Mouse (Mus musculus) MEL (cell line): Measurements from ENCODE around the gene Bnip2. TPM values are rescaled to one million over a fixed set of nuclear protein-coding genes. Genes with fewer than 3 reads are reported as not detected.
A peak's percentile ranks its signal among the peaks of the same experiment; 100 is the strongest.

Experiments
- DNase-seq: peaks from one replicate; pipeline ENCODE4 v3.0.0; 2011; ENCODE audit warnings: low read depth, low spot score
- H3K27ac ChIP-seq: 2 replicates; pipeline ENCODE4 v1.5.1; 2012; ENCODE audit warnings: low read depth, mild to moderate bottlenecking, control low read depth, low read length, moderate library complexity; ENCODE audit not compliant: control insufficient read depth
- H3K27me3 ChIP-seq, 2 experiments: fragments of 150-350 bp in 1 of 2; sonication (generic) in 1 of 2; 2 replicates each; pipeline ENCODE4 v1.6.1; 2012; ENCODE audit warnings: low read length in 2 of 2, mild to moderate bottlenecking in 2 of 2, improper control_type of control experiment in 1 of 2, moderate library complexity in 1 of 2; ENCODE audit not compliant: insufficient read depth in 2 of 2, control insufficient read depth in 1 of 2
- H3K36me3 ChIP-seq, 2 experiments: 2 replicates each; pipeline ENCODE4 v1.6.1; 2012 to 2014; ENCODE audit warnings: low read length in 2 of 2, improper control_type of control experiment in 1 of 2, inconsistent platforms in 1 of 2, mild to moderate bottlenecking in 1 of 2; ENCODE audit not compliant: insufficient read depth in 2 of 2, control insufficient read depth in 1 of 2
- H3K4me1 ChIP-seq, 2 experiments: fragments of 150-350 bp in 1 of 2; sonication (generic) in 1 of 2; 2 replicates each; pipeline ENCODE4 v1.6.1; 2012; ENCODE audit warnings: low read length in 2 of 2, improper control_type of control experiment in 1 of 2, mild to moderate bottlenecking in 1 of 2; ENCODE audit not compliant: insufficient read depth in 2 of 2, control insufficient read depth in 1 of 2
- H3K4me3 ChIP-seq, 2 experiments: fragments of 150-350 bp in 1 of 2; sonication (generic) in 1 of 2; 2 replicates each; pipeline ENCODE4 v1.5.1; 2012; ENCODE audit warnings: low read depth in 2 of 2, low read length in 2 of 2, mild to moderate bottlenecking in 2 of 2, moderate library complexity in 2 of 2, control low read depth in 1 of 2, improper control_type of control experiment in 1 of 2; ENCODE audit not compliant: control insufficient read depth in 1 of 2, insufficient read depth in 1 of 2
- H3K79me2 ChIP-seq: 2 replicates; pipeline ENCODE4 v1.6.1; 2012; ENCODE audit warnings: mild to moderate bottlenecking, low read length, moderate library complexity; ENCODE audit not compliant: control insufficient read depth, poor library complexity, insufficient read depth
- H3K9ac ChIP-seq: 2 replicates; pipeline ENCODE4 v1.6.1; 2012; ENCODE audit warnings: low read depth, mild to moderate bottlenecking, control low read depth, low read length, moderate library complexity; ENCODE audit not compliant: control insufficient read depth, poor library complexity, severe bottlenecking
- H3K9me3 ChIP-seq: fragments of 150-350 bp; sonication (generic); replicated peaks from 2 replicates; pipeline ENCODE4 v1.6.1; 2012; ENCODE audit warnings: mild to moderate bottlenecking, low read length, improper control_type of control experiment, moderate library complexity; ENCODE audit not compliant: insufficient read depth
- ELF1 ChIP-seq: IDR thresholded peaks from 2 replicates; pipeline ENCODE4 v1.6.1; 2014; ENCODE audit warnings: low read depth, mild to moderate bottlenecking, inconsistent platforms, low read length, improper control_type of control experiment, moderate library complexity
- EP300 ChIP-seq, 2 experiments: IDR thresholded peaks; 2 replicates each; pipeline ENCODE4 v1.6.1; 2011; ENCODE audit warnings: improper control_type of control experiment in 2 of 2, low read length in 2 of 2, low read depth in 1 of 2, mild to moderate bottlenecking in 1 of 2
- GABPA ChIP-seq: IDR thresholded peaks from 2 replicates; pipeline ENCODE4 v1.6.1; 2012; ENCODE audit warnings: low read depth, mild to moderate bottlenecking, inconsistent platforms, low read length, improper control_type of control experiment, moderate library complexity
- GATA1 ChIP-seq: IDR thresholded peaks from 2 replicates; pipeline ENCODE4 v1.6.1; 2011; ENCODE audit warnings: low read depth, low read length, improper control_type of control experiment
- KAT2A ChIP-seq: conservative IDR thresholded peaks from 2 replicates; pipeline ENCODE4 v1.6.1; 2012; ENCODE audit warnings: low read depth, low read length, improper control_type of control experiment, inconsistent platforms
- MAFK ChIP-seq: IDR thresholded peaks from 2 replicates; pipeline ENCODE4 v1.6.1; 2011; ENCODE audit warnings: low read depth, mild to moderate bottlenecking, low read length, improper control_type of control experiment, borderline replicate concordance
- MAZ ChIP-seq: IDR thresholded peaks from 2 replicates; pipeline ENCODE4 v1.6.1; 2012; ENCODE audit warnings: low read depth, mild to moderate bottlenecking, inconsistent platforms, low read length, improper control_type of control experiment
- MEF2A ChIP-seq: IDR thresholded peaks from 2 replicates; pipeline ENCODE4 v1.6.1; 2014; ENCODE audit warnings: low read depth, mild to moderate bottlenecking, inconsistent platforms, low read length, improper control_type of control experiment; ENCODE audit not compliant: poor library complexity, insufficient replicate concordance, severe bottlenecking; ENCODE audit errors: extremely low read depth
- MXI1 ChIP-seq: IDR thresholded peaks from 2 replicates; pipeline ENCODE4 v1.6.1; 2011; ENCODE audit warnings: mild to moderate bottlenecking, low read depth, low read length, improper control_type of control experiment
- MYB ChIP-seq: IDR thresholded peaks from 2 replicates; pipeline ENCODE4 v1.6.1; 2011; ENCODE audit warnings: mild to moderate bottlenecking, low read depth, low read length, improper control_type of control experiment
- MYC ChIP-seq: IDR thresholded peaks from 2 replicates; pipeline ENCODE4 v1.6.1; 2011; ENCODE audit warnings: low read depth, mild to moderate bottlenecking, low read length, improper control_type of control experiment, moderate library complexity
- NRF1 ChIP-seq: IDR thresholded peaks from 2 replicates; pipeline ENCODE4 v1.6.1; 2014; ENCODE audit warnings: low read depth, mild to moderate bottlenecking, inconsistent platforms, low read length, improper control_type of control experiment, moderate library complexity; ENCODE audit not compliant: poor library complexity, insufficient read depth, severe bottlenecking
- POLR2A ChIP-seq, 2 experiments: IDR thresholded peaks; 2 replicates each; pipeline ENCODE4 v1.6.1; 2011 to 2012; ENCODE audit warnings: low read length in 2 of 2, mild to moderate bottlenecking in 2 of 2, control low read depth in 1 of 2, improper control_type of control experiment in 1 of 2, low read depth in 1 of 2, moderate library complexity in 1 of 2; ENCODE audit not compliant: control insufficient read depth in 1 of 2, insufficient read depth in 1 of 2, poor library complexity in 1 of 2
- POLR2AphosphoS2 ChIP-seq: IDR thresholded peaks from 2 replicates; pipeline ENCODE4 v1.6.1; 2011; ENCODE audit warnings: low read length, improper control_type of control experiment
- RCOR1 ChIP-seq: IDR thresholded peaks from 2 replicates; pipeline ENCODE4 v1.6.1; 2012; ENCODE audit warnings: low read depth, mild to moderate bottlenecking, inconsistent platforms, low read length, improper control_type of control experiment
- SIN3A ChIP-seq: IDR thresholded peaks from 2 replicates; pipeline ENCODE4 v1.6.1; 2012; ENCODE audit warnings: low read length, improper control_type of control experiment, inconsistent platforms
- SMC3 ChIP-seq: IDR thresholded peaks from 2 replicates; pipeline ENCODE4 v1.6.1; 2011; ENCODE audit warnings: low read depth, low read length, improper control_type of control experiment
- TAL1 ChIP-seq: IDR thresholded peaks from 2 replicates; pipeline ENCODE4 v1.6.1; 2012; ENCODE audit warnings: mild to moderate bottlenecking, inconsistent platforms, low read length, moderate library complexity, mixed read lengths
- TCF12 ChIP-seq: IDR thresholded peaks from 2 replicates; pipeline ENCODE4 v1.6.1; 2014; ENCODE audit warnings: low read depth, mild to moderate bottlenecking, inconsistent platforms, low read length, improper control_type of control experiment, moderate library complexity
- USF2 ChIP-seq, 2 experiments: IDR thresholded peaks; 2 replicates each; pipeline ENCODE4 v1.6.1; 2011 to 2012; ENCODE audit warnings: improper control_type of control experiment in 2 of 2, low read length in 2 of 2, borderline replicate concordance in 1 of 2, inconsistent platforms in 1 of 2, low read depth in 1 of 2, mild to moderate bottlenecking in 1 of 2; ENCODE audit not compliant: insufficient read depth in 1 of 2
- ZC3H11A ChIP-seq: IDR thresholded peaks from 2 replicates; pipeline ENCODE4 v1.6.1; 2012; ENCODE audit warnings: low read depth, mild to moderate bottlenecking, inconsistent platforms, low read length, improper control_type of control experiment
- ZMIZ1 ChIP-seq: IDR thresholded peaks from 2 replicates; pipeline ENCODE4 v1.6.1; 2012; ENCODE audit warnings: low read depth, mild to moderate bottlenecking, inconsistent platforms, low read length, improper control_type of control experiment, moderate library complexity
- ZNF384 ChIP-seq: IDR thresholded peaks from 2 replicates; pipeline ENCODE4 v1.6.1; 2012; ENCODE audit warnings: low read depth, mild to moderate bottlenecking, inconsistent platforms, low read length, improper control_type of control experiment
- polyA plus RNA-seq, 2 experiments: library from polyadenylated mRNA; stranded (reverse) in 1 of 2; unstranded in 1 of 2; fragments of >175 nt in 1 of 2; fragments of >200 nt in 1 of 2; gene quantifications; 2 replicates each; pipeline versions ENCODE4 v1.2.1 to v1.2.4; 2012; ENCODE audit warnings: low replicate concordance in 2 of 2, low read depth in 1 of 2; ENCODE audit not compliant: insufficient read length in 2 of 2, insufficient read depth in 1 of 2, missing spikeins in 1 of 2
- total RNA-seq: library from RNA; depleted of rRNA; stranded (reverse); fragments of 300-350 nt; gene quantifications from 2 replicates; pipeline ENCODE4 v1.2.3, GENCODE M21; 2012

The Bnip2 gene
- total and polyA plus RNA-seq, 3 experiments = 49.7 to 57.2 TPM; not detected in 1

DNA sequence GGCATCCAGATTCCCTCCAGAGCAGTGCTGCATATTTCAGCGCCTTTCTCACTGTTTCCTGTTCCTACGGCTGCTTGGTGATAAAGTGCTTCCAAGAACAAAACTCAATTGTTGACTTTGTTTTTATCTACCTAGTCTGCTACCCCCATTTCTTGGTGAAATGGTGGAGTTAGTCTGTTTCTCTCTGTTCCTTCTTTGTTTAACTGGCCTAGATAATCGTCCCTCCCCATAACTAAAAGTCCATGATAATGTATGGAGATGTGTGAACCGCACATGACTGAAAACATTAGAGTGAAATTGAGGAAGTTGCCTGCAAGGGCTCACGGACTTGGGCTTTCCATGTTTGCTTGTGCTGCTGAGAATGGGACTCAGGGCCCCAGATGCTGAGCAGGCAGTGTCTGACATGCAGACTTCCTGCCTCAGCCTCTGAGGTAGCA lies 3.6 kb downstream of the Bnip2 start (continued):
- TF ChIP-seq MXI1 = peak; percentile 79
- no peak for TF ChIP-seq MYB
- TF ChIP-seq TAL1 = peak; percentile 66
- TF ChIP-seq SIN3A = peak; percentile 87
- TF ChIP-seq MYC = peak; percentile 76
- TF ChIP-seq GATA1 = peak; percentile 86
- TF ChIP-seq MAFK = peak; percentile 76; the same call in 1 of the 2 replicates
- TF ChIP-seq MEF2A = no peak
- no peak for TF ChIP-seq ZMIZ1
- TF ChIP-seq MAZ = peak; percentile 22; the same call in 1 of the 2 replicates
- TF ChIP-seq NRF1 = no peak
- TF ChIP-seq POLR2A (IDR thresholded peaks at IDR 0.05; ENCODE audit: control insufficient read depth in 1 of 2, insufficient read depth in 1 of 2, low read depth in 1 of 2, low read length in 2 of 2, poor library complexity in 1 of 2) = no peak
- TF ChIP-seq SMC3 = no peak
- peak; percentile 57; the same call in 1 of the 2 replicates for TF ChIP-seq TCF12

GRCm38 (mm10) chr9:69993479-69993878 lies 4.2 kb downstream of the Bnip2 start:
- Histone ChIP-seq H3K4me1 (peaks cover 9 to 17% of the 10 kb centered on the region in 2 experiments), H3K27ac (peak overlapping the region; percentile 78)

GRCm38 (mm10) chr9:69994547-69994946 lies 5.3 kb downstream of the Bnip2 start:
- no peak for DNase-seq
- Histone ChIP-seq H3K4me1 (peaks cover 9 to 17% of the 10 kb centered on the region in 2 experiments), H3K79me2 (peaks cover 13% of the 10 kb centered on the region), H3K9me3 (no peaks in the 10 kb centered on the region), H3K4me3 (no peak overlapping the region), H3K9ac (no peak overlapping the region), H3K27me3 (no peaks in the 10 kb centered on the region), H3K36me3 (peaks cover 6 to 21% of the 10 kb centered on the region in 2 experiments), H3K27ac (no peak overlapping the region)
- TF ChIP-seq POLR2A (IDR thresholded peaks at IDR 0.05; ENCODE audit: control insufficient read depth in 1 of 2, insufficient read depth in 1 of 2, low read depth in 1 of 2, low read length in 2 of 2, poor library complexity in 1 of 2) (no peak), SIN3A (no peak), NRF1 (no peak), ZC3H11A (no peak), ELF1 (no peak), GATA1 (no peak), ZNF384 (no peak), EP300 (IDR thresholded peaks at IDR 0.05; ENCODE audit: low read depth in 1 of 2, low read length in 2 of 2) (no peak), KAT2A (no peak), RCOR1 (no peak), GABPA (no peak)
- TF ChIP-seq, all 39 proteins: peak for 0

More at GRCm38 (mm10) chr9:69993479-69993878, 4.2 kb downstream of the Bnip2 start:
- no peak for DNase-seq
- peaks cover 0 to 21% of the 10 kb centered on the region in 2 experiments for H3K36me3 ChIP-seq
- no peaks in the 10 kb centered on the region for H3K27me3 ChIP-seq
- H3K9ac ChIP-seq = 0 out of 2 replicates have a peak overlapping the region, but pooled peaks have one; percentile 3
- H3K9me3 ChIP-seq = no peaks in the 10 kb centered on the region
- H3K79me2 ChIP-seq = peaks cover 15% of the 10 kb centered on the region
- H3K4me3 ChIP-seq = no peak overlapping the region
- TF ChIP-seq USF2 (IDR thresholded peaks at IDR 0.05; ENCODE audit: borderline replicate concordance in 1 of 2, insufficient read depth in 1 of 2, low read depth in 1 of 2, low read length in 2 of 2) (no peak), TCF12 (no peak), POLR2AphosphoS2 (no peak)
